Mouse (Mus musculus) small intestine, adult 2 months (tissue): ENCODE data around the gene Gimap3. TPM values are rescaled to one million over a fixed set of nuclear protein-coding genes. Genes with fewer than 3 reads are reported as not detected.

Experiments
- H3K27ac ChIP-seq: fragments of 200-500 bp; 2 replicates; pipeline ENCODE4 v1.5.1; 2012; ENCODE audit warnings: low read depth, low read length, control low read depth, inconsistent platforms; ENCODE audit not compliant: insufficient read depth
- H3K27me3 ChIP-seq: fragments of 200-500 bp; 2 replicates; pipeline ENCODE4 v1.6.1; 2012; ENCODE audit warnings: mild to moderate bottlenecking, moderate library complexity, low read length, inconsistent platforms; ENCODE audit not compliant: control insufficient read depth, insufficient read depth
- H3K36me3 ChIP-seq: fragments of 200-500 bp; 2 replicates; pipeline ENCODE4 v1.6.1; 2012; ENCODE audit warnings: mild to moderate bottlenecking, low read length, control low read depth, inconsistent platforms; ENCODE audit not compliant: control insufficient read depth, insufficient read depth
- H3K4me1 ChIP-seq: fragments of 200-500 bp; 2 replicates; pipeline ENCODE4 v1.6.1; 2012; ENCODE audit warnings: low read length, inconsistent platforms, mixed read lengths; ENCODE audit not compliant: control insufficient read depth, insufficient read depth, insufficient read length
- H3K4me3 ChIP-seq: fragments of 200-500 bp; 2 replicates; pipeline ENCODE4 v1.5.1; 2012; ENCODE audit warnings: low read depth, mild to moderate bottlenecking, control low read depth, inconsistent platforms, low read length, moderate library complexity
- CTCF ChIP-seq: fragments of 200-500 bp; IDR thresholded peaks from 2 replicates; pipeline ENCODE4 v1.5.1; 2012; ENCODE audit warnings: low read depth, mild to moderate bottlenecking, control low read depth, inconsistent platforms, low read length, moderate library complexity, mixed read lengths; ENCODE audit not compliant: insufficient replicate concordance, insufficient read length; ENCODE audit errors: extremely low read depth
- POLR2A ChIP-seq: fragments of 200-500 bp; IDR thresholded peaks from 2 replicates; pipeline ENCODE4 v1.6.1; 2012; ENCODE audit warnings: low read depth, mild to moderate bottlenecking, control low read depth, inconsistent platforms, low read length, moderate library complexity
- WGBS: fragments of 180-500 bp; shearing (Covaris S2); methylation state at CpG from one replicate; pipeline ENCODE4 v1.1.7; 2018; 5-methylcytosine and 5-hydroxymethylcytosine counted together
- polyA plus RNA-seq: library from polyadenylated mRNA; depleted of rRNA; stranded (reverse); fragments of >200 nt; gene quantifications from 2 replicates; pipeline ENCODE4 v1.2.3, GENCODE M21; 2012

Gimap3 gene
- polyA plus RNA-seq, 1 experiment = 13.0 TPM

DNA sequence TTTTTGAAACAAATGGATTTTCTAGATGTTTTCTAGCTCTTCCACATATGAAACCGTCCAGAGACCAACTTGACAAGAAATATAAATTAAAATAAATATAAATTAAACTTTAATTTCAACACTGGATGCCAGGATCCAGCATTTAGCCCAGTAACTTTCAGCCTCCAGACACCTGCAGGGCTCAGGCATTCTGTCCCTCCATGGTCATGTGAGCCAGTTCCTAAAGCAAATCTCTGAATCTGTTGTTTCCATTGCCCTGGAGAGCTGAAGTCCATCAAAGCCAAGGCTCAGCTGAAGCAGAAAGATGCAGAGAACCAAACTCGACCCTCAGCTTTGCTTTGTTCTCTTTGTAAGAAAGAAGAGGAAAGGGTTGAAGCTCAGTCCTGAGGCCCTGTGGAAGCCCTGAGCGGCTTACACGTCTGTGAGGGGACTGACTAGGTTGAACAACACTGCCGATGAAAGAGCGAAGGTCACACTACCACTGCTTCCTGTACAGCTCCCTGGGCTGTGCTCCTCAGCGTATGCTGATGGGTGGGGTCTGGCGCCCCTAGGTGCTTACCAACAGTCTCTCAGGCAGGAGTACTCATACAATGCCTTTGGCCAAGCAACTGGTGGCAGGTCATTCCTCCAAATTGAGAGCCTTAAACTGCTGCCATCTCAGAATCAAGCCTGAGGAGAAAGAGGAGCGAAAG, 2.3 kb downstream of the Gimap3 start:
- WGBS = 36% methylated on average over 9 of the region's 9 CpGs
- peak overlapping the region; percentile 24; the same call in 1 of the 2 replicates for H3K4me3 ChIP-seq
- TF ChIP-seq POLR2A = no peak
- TF ChIP-seq CTCF = no peak
- no peaks in the 10 kb centered on the region for H3K27me3 ChIP-seq
- H3K36me3 ChIP-seq = 0 out of 2 replicates have a peak, but pooled peaks cover 2% of the 10 kb centered on the region
- peak overlapping the region; percentile 19; the same call in 1 of the 2 replicates for H3K27ac ChIP-seq
- peaks cover 10% of the 10 kb centered on the region; the same call in 1 of the 2 replicates for H3K4me1 ChIP-seq

GRCm38 (mm10) chr6:48764496-48764895, 6.2 kb downstream of the Gimap3 start:
- WGBS = 93% methylated on average over 10 of the region's 10 CpGs
- no peak for TF ChIP-seq POLR2A
- TF ChIP-seq CTCF = no peak
- Histone ChIP-seq H3K27me3 (no peaks in the 10 kb centered on the region), H3K4me3 (no peak overlapping the region), H3K4me1 (peaks cover 13% of the 10 kb centered on the region), H3K36me3 (0 out of 2 replicates have a peak, but pooled peaks cover 2% of the 10 kb centered on the region), H3K27ac (no peak overlapping the region)

DNA sequence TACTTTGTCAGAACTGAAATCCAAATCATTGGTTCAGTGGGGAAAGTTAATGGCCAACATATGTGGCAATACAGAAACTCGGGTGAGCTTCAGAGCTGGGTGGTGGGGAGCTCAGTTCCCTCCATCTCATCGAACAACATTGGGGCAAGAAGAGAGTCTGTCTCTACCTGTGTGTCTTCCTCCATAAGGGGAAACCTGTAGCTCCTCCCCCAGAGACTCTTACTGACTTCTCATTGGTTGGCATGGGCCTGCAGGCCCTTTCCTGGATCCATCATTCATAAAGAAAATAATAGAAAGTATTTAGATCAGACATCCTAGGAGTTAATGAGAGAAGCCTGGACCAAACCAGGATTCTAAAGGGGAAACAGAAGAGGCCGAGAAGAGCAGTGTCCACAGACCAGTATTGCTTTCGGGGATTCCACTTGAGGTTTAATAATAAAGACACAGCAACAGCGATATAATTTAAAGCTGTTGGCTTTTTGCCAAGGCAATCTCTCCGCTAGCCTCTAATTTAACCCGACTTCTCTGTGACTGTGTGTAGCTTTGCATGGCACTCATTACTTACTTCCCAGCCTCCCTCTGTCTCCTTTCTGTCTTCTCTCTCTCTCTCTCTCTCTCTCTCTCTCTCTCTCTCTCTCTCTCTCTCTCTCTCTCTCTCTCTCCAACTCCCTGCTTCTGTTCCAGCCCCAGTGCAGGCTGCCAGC, 6.9 kb downstream of the Gimap3 start:
- Histone ChIP-seq H3K27ac (no peak overlapping the region), H3K4me3 (no peak overlapping the region), H3K36me3 (0 out of 2 replicates have a peak, but pooled peaks cover 2% of the 10 kb centered on the region), H3K27me3 (no peaks in the 10 kb centered on the region), H3K4me1 (peaks cover 10% of the 10 kb centered on the region)
- TF ChIP-seq CTCF (no peak), POLR2A (no peak)
- 37% methylated on average over 7 of the region's 7 CpGs for WGBS

- TF ChIP-seq CTCF = no peak
- 12% methylated on average over 7 of the region's 7 CpGs for WGBS
- Histone ChIP-seq H3K27me3 (no peaks in the 10 kb centered on the region), H3K4me3 (peak overlapping the region; percentile 47), H3K27ac (peak overlapping the region; percentile 89), H3K4me1 (peaks cover 12% of the 10 kb centered on the region), H3K36me3 (no peaks in the 10 kb centered on the region)
Measured at GRCm38 (mm10) chr6:48747091-48747966, 23.3 kb downstream of the Gimap3 start.

GRCm38 (mm10) chr6:48745959-48746889, 24.4 kb downstream of the Gimap3 start, which contains the start of gene Gimap5:
TSS of gene Gimap5 (plus strand) at chr6:48746197.
- no peaks in the 10 kb centered on the region for H3K36me3 ChIP-seq
- no peaks in the 10 kb centered on the region for H3K27me3 ChIP-seq
- TF ChIP-seq POLR2A (no peak), CTCF (peak; percentile 67; the same call in 1 of the 2 replicates)
- H3K27ac ChIP-seq = peak within 1 kb of the TSS; percentile 89
- peak within 1 kb of the TSS; percentile 61 for H3K4me3 ChIP-seq
- H3K4me1 ChIP-seq = peaks cover 21% of the 10 kb centered on the region
- 47% methylated on average over 16 of the region's 16 CpGs for WGBS

DNA sequence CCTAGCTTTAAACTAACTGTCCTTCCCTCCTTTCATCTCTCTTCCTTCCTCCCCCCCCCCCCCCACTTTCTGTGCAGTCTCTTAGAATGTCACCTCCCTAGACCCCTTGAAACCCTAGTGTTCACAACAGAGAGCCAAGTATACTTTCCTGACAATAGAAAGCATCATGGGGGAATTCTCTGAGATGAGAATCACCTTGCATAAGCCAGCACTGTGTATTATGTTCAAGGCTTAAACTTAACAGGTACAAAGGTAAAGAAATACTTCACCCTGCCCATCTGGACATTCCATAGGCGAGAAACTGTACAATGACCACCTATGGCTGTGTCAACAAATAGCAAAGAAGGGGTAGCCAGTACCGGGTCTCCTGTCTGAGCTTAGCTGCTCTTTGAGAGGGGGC, 25.2 kb downstream of the Gimap3 start:
- no peaks in the 10 kb centered on the region for H3K36me3 ChIP-seq
- no peaks in the 10 kb centered on the region for H3K27me3 ChIP-seq
- H3K4me3 ChIP-seq = peak overlapping the region; percentile 61
- WGBS = 69% methylated on average over 2 of the region's 2 CpGs
- TF ChIP-seq CTCF = no peak
- TF ChIP-seq POLR2A = no peak
- H3K4me1 ChIP-seq = peaks cover 23% of the 10 kb centered on the region
- H3K27ac ChIP-seq = peak overlapping the region; percentile 73
